In genomic region chr3:129649586-129650292, GRCm38 (mm10) we compare ENCODE assay signal across 10 mouse cellular contexts.
A peak's percentile ranks its signal among the peaks of the same experiment; 100 is the strongest.
DNase-seq lines count a peak whose midpoint lies in the region; ATAC-seq and TF ChIP-seq lines count a peak whose summit lies in the region.
"Had no signal": no experiment of that assay in that cellular context is flagged by ENCODE, and none has a peak within 500 bp of the region (broad histone marks: within the 10 kb centered on the region; RNA-seq: fewer than 3 reads in every experiment).

No protein-coding gene starts in this region.

- ATAC-seq in heart, embryonic 12.5 days (ENCODE audit: insufficient number of reproducible peaks, low FRiP score) = no peak
- no peak for ATAC-seq in embryonic facial prominence, embryonic 11.5 days (replicated peaks; ENCODE audit: insufficient number of reproducible peaks, low FRiP score, low TSS enrichment, low read depth)
- peak; percentile 14; the same call in 1 of the 2 replicates for ATAC-seq in lung, embryonic 16.5 days (ENCODE audit: low read depth)

- peak; percentile 29 to 46 for DNase-seq in heart, adult 9 months (ENCODE audit: low spot score in 2 of 2)
- peak; percentile 65 for DNase-seq in ES-CJ7 (ENCODE audit: low read depth, low spot score)
- peak; percentile 24 for DNase-seq in embryonic facial prominence, embryonic 11.5 days (ENCODE audit: low spot score)
- no peak for DNase-seq in cerebellum, adult 11-12 months
- DNase-seq in embryo, embryonic 9.5 days (ENCODE audit: extremely low spot score) = no peak
- DNase-seq in kidney, adult 2 months = no peak
- DNase-seq: cerebellum, postnatal 25 days had no signal

- no peak overlapping the region for H3K9ac ChIP-seq in heart, embryonic 12.5 days
- H3K9ac ChIP-seq in embryonic facial prominence, embryonic 11.5 days (replicated peaks; ENCODE audit: low read length) = no peak overlapping the region
- no peak overlapping the region for H3K9ac ChIP-seq in lung, embryonic 16.5 days (ENCODE audit: low read length)
- H3K9ac ChIP-seq: neural tube, embryonic 12.5 days had no signal

- no peak overlapping the region for H3K27ac ChIP-seq in heart, embryonic 12.5 days (ENCODE audit: poor library complexity, severe bottlenecking)
- no peak overlapping the region for H3K27ac ChIP-seq in embryonic facial prominence, embryonic 11.5 days (replicated peaks; ENCODE audit: low read depth, low read length)
- no peak overlapping the region for H3K27ac ChIP-seq in lung, embryonic 16.5 days (ENCODE audit: low read length)
- H3K27ac ChIP-seq in kidney, adult 2 months (ENCODE audit: insufficient read depth, low read depth, low read length) = no peak overlapping the region
- H3K27ac ChIP-seq: neural tube, embryonic 12.5 days had no signal

- WGBS in heart, embryonic 12.5 days = 61% methylated on average over 8 of the region's 8 CpGs
- 62% methylated on average over 8 of the region's 8 CpGs for WGBS in embryonic facial prominence, embryonic 11.5 days
- 67% methylated on average over 8 of the region's 8 CpGs for whole genome bisulfite sequencing in lung, embryonic 16.5 days
- 84% methylated on average over 8 of the region's 8 CpGs for WGBS in kidney, adult 2 months

- peaks cover 13% of the 10 kb centered on the region; the same call in 1 of the 2 replicates for H3K4me1 ChIP-seq in heart, embryonic 12.5 days (replicated peaks)
- no peaks in the 10 kb centered on the region for H3K4me1 ChIP-seq in embryonic facial prominence, embryonic 11.5 days (ENCODE audit: control insufficient read depth, insufficient read depth, low read length)
- H3K4me1 ChIP-seq in lung, embryonic 16.5 days (replicated peaks; ENCODE audit: control insufficient read depth, insufficient read depth, low read length) = peaks cover 17% of the 10 kb centered on the region
- no peaks in the 10 kb centered on the region for H3K4me1 ChIP-seq in kidney, adult 2 months (ENCODE audit: control insufficient read depth, insufficient read depth, low read length)

- TF ChIP-seq CTCF in kidney, adult 2 months (conservative IDR thresholded peaks at IDR 0.05; ENCODE audit: insufficient read depth, insufficient read length, low read depth, low read length) = no peak

- no peaks in the 10 kb centered on the region for H3K27me3 ChIP-seq in heart, embryonic 12.5 days (replicated peaks)
- no peaks in the 10 kb centered on the region for H3K27me3 ChIP-seq in embryonic facial prominence, embryonic 11.5 days (ENCODE audit: control insufficient read depth, insufficient read depth, low read length)
- H3K27me3 ChIP-seq in lung, embryonic 16.5 days (ENCODE audit: control insufficient read depth, insufficient read depth, low read depth, low read length) = no peaks in the 10 kb centered on the region; the same call in 1 of the 2 replicates
- H3K27me3 ChIP-seq in kidney, adult 2 months (replicated peaks; ENCODE audit: control insufficient read depth, insufficient read depth, low read length) = no peaks in the 10 kb centered on the region
- H3K27me3 ChIP-seq: neural tube, embryonic 12.5 days had no signal

- H3K9me3 ChIP-seq in heart, embryonic 12.5 days (replicated peaks) = 0 out of 2 replicates have a peak, but pooled peaks cover 4% of the 10 kb centered on the region
- no peaks in the 10 kb centered on the region for H3K9me3 ChIP-seq in embryonic facial prominence, embryonic 11.5 days (replicated peaks; ENCODE audit: control insufficient read depth, low read length)
- H3K9me3 ChIP-seq in lung, embryonic 16.5 days (ENCODE audit: control insufficient read depth, low read length) = no peaks in the 10 kb centered on the region
- H3K9me3 ChIP-seq: neural tube, embryonic 12.5 days had no signal

- no peak overlapping the region for H3K4me2 ChIP-seq in heart, embryonic 12.5 days
- H3K4me2 ChIP-seq in embryonic facial prominence, embryonic 11.5 days (ENCODE audit: low read depth, low read length) = no peak overlapping the region
- no peak overlapping the region for H3K4me2 ChIP-seq in lung, embryonic 16.5 days (ENCODE audit: low read depth, low read length)
- H3K4me2 ChIP-seq: neural tube, embryonic 12.5 days had no signal

- no peak overlapping the region for H3K4me3 ChIP-seq in heart, embryonic 12.5 days
- H3K4me3 ChIP-seq in embryonic facial prominence, embryonic 11.5 days (ENCODE audit: low read depth, low read length) = no peak overlapping the region
- H3K4me3 ChIP-seq in lung, embryonic 16.5 days (ENCODE audit: low read length) = no peak overlapping the region
- no peak overlapping the region for H3K4me3 ChIP-seq in kidney, adult 2 months (ENCODE audit: insufficient read depth, low read depth, low read length)
- H3K4me3 ChIP-seq: neural tube, embryonic 12.5 days had no signal

- no peak for TF ChIP-seq POLR2A in kidney, adult 2 months (IDR thresholded peaks at IDR 0.05; ENCODE audit: low read depth, low read length)

- H3K36me3 ChIP-seq in heart, embryonic 12.5 days = no peaks in the 10 kb centered on the region
- H3K36me3 ChIP-seq in embryonic facial prominence, embryonic 11.5 days (replicated peaks; ENCODE audit: control insufficient read depth, insufficient read depth, low read depth, low read length) = no peaks in the 10 kb centered on the region
- H3K36me3 ChIP-seq in lung, embryonic 16.5 days (ENCODE audit: control insufficient read depth, insufficient read depth, low read length) = no peaks in the 10 kb centered on the region
- H3K36me3 ChIP-seq in kidney, adult 2 months (ENCODE audit: control insufficient read depth, insufficient read depth, low read length) = no peaks in the 10 kb centered on the region
- H3K36me3 ChIP-seq: neural tube, embryonic 12.5 days had no signal

Comparison
In these comparisons a context has a peak if more than half of its experiments do, and no peak if none do; other contexts are left out.
1. DNase-seq: peak in heart, adult 9 months (2 of 2), ES-CJ7 (single experiment) and embryonic facial prominence, embryonic 11.5 days (single experiment); none in cerebellum, adult 11-12 months (single experiment), embryo, embryonic 9.5 days (single experiment) and kidney, adult 2 months (single experiment).